Mouse (Mus musculus): ENCODE measurements at regions not wholly inside any gene's neighbourhood (a gene's known extent, or its start where the extent isn't known, plus 50 kb on each side); places are given as distances from the start of the nearest gene placed in this dataset.

- no peak for DNase-seq
These were observed 1795.2 kb upstream of the Gm37988 start for GRCm38 (mm10) chr1:3012530-3012929.

DNA sequence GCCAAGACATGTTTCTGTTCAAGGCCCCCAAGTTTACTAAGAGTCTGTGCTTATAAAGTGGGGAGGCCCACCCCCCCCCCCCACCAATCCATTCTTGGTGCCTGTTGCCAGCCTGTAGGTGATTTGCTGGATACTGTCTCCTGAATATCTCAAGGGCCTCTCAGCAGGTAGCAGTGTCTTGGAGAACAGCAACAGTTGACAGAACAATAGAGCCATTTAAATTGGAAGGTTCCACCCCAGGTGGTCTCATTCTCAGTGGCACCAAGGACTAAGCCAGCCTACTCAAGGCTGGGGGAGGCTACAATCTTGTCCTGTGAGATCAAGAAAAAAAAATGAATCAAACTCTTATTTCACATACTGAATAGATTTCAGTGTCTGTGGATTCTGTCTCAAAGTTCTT lies 1744.9 kb upstream of the Gm37988 start:
- no peak for DNase-seq

GRCm38 (mm10) chr1:3094375-3094774 lies 1713.3 kb upstream of the Gm37988 start:
- no peak for DNase-seq

DNA sequence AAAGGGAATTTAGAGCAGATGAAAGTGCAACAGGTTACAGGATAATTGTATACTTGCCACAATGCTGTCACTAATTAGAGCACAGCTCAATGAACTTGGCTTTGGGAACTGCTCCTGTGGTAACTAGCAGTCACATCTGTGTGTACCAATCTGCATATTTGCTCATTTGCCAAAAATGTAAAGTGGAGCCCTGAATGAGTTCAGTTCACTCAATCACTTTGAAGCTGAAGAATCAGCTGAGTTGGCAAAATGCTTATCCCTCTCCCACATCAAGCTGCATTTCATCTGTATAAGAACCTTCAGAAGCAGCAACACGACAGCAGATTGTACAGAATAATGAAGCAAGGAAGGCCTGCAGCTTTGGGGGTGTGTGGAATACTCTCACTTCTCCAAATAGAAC lies 1712.8 kb upstream of the Gm37988 start:
- no peak for DNase-seq

DNA sequence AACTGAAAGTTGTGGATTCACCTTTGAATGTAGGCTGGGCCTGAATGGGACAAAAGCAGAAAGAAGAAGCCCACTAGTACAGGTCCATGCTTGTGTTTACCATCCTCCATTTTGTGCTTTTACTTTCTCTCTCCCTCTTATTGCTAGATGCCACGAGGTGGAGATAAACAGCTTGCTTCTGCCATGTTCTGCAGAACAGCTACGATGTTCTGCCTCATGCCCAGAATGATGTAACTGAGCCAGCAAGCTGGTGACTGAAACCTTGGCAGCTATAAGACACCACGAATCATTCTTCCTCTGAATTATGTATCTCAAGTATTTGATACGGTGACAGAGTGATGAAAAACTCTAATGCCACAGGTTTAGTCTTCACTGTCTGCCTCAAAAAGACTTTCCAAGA lies 1694.1 kb upstream of the Gm37988 start:
- no peak for DNase-seq

DNA sequence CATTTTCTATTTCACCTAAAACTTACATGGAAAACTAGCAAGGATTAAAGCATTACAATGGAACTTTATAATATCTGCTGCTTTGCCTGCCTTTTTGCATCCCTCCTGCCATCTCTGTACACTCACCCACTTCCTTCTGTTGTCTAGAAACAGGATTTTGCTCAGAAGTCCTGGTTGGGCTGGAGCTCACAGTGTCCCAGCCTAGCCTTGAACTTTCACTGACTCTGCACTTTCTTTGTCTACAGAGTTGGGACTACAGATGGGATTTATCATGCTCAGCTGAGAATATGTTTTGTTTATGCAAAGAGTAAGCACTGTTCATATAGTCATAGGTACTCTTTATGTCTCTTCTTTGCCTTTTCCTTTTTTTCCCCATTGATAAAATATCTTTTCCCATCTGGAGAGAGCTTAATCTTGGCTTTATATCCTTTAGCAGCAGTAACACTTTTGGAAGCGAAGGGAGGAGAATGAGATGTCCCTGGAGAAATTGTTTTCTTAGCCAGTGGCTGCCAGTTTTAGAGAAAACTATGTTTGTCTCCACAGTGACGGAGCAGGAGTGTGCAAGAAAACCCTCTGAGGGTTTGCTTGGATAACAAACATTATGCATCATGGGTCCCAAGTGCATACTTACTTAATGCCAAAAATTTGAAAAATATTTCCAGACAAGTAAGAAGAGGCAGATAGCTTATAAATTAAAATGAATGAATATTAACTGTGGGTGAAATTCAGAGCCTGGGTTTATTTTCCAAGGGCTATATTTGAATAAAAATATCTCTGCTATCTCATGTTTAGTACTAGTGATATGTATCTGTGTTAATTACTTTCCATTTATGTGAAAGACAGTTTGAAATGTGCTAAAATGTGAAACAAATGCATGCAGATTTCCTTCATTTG lies 1687.9 kb upstream of the Gm37988 start:
- DNase-seq, result no peak

GRCm38 (mm10) chr1:3120392-3120690 lies 1687.4 kb upstream of the Gm37988 start:
- DNase-seq, result no peak

GRCm38 (mm10) chr1:3121288-3121687 lies 1686.4 kb upstream of the Gm37988 start:
- DNase-seq, result peak; percentile 44

DNA sequence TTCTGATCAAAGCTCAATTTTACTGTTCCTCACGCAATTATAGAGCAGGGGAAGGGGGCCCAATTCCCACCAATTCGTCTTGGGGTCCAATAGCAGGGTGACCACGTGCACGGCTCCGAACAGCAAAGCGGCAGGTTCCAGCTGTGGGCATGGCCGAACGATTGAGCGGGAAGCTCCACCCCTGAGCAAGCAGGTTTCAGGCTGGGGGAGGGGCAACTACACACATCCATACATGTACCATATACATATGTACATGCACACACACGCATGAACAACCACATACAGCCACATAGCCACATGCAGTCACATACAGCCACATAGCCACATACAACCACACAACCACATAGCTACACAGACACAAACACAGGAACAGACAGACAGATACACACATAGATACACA lies 1685.9 kb upstream of the Gm37988 start:
- DNase-seq, result no peak

Data from kidney, postnatal 10 days (tissue).